ENCODE assay signal across 12 mouse cellular contexts in the genomic region with DNA sequence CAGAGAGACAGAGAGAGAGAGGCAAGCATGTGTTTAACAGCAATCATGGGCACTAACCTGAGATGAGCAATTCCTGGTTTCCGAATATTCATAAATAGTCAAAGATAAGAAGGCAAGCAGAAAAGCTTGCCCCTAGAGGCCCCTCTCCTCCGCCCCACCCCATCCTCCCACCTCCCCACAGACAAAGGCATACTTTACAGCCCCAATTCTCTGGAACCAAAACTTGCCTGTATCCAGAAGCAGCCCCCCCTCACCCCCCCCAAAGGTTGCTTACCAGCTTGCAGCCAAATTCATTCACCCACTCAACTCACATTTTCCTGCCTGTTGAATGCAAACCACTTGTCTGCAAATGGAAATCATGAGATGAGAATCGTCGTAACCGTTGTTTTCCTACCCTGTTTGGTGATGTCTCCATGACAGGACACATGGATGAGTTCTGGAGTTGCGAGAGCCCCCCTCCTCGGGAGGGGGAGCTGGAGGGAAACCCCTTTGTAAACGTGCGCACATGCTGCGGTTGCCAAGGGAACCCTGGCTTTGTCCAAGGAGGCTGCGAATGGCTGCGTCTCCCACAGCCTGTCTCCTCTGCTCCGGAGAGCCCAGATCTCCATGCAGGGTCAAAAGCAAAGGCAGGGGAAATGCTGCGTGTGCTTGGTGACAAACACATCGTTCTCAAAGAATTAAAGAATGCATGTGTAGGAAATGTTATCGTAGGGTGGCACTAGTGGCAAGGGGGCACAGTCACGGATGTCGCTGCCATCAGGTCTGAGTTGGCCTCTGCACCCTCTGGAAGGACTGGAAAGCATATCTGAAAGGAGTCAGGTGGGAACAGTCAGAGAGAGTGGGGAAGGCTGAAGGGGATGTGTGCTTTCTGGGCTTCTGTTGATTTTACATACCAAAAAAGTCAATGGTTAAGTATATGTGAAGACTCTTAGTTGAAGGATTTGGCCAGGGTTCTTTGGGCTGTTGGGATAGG.
DNase-seq lines count a peak whose midpoint lies in the region; ATAC-seq lines count a peak whose summit lies in the region.
"Had no signal": no experiment of that assay in that cellular context is flagged by ENCODE, and none has a peak within 500 bp of the region (broad histone marks: within the 10 kb centered on the region; RNA-seq: fewer than 3 reads in every experiment).

No protein-coding gene starts in this region.

- peak overlapping the region; percentile 36 for H3K4me2 ChIP-seq in hindbrain, embryonic 11.5 days (replicated peaks; ENCODE audit: low read depth, low read length)
- H3K4me2 ChIP-seq: lung, embryonic 15.5 days had no signal

- peak; percentile 64 for DNase-seq in heart, adult 11 months
- DNase-seq in heart, postnatal 14 days: no peak
- peak; percentile 37 for DNase-seq in brain, embryonic 18.5 days (ENCODE audit: low read depth, low spot score)
- DNase-seq in hindbrain, embryonic 11.5 days (ENCODE audit: low spot score): peak; percentile 79
- peak; percentile 29 for DNase-seq in neural tube, embryonic 10.5 days (ENCODE audit: extremely low spot score, low spot score)
- no peak for DNase-seq in gastrocnemius, adult 18-20 months (ENCODE audit: low spot score)
- no peak for DNase-seq in kidney, postnatal 36 days
- no peak for DNase-seq in yolk sac, embryonic 10.5 days (ENCODE audit: low spot score)
- DNase-seq: cerebellum, adult 11-12 months; gastrocnemius, postnatal 36 days; kidney, postnatal 14 days had no signal

- H3K9me3 ChIP-seq in hindbrain, embryonic 11.5 days (ENCODE audit: control insufficient read depth, low read length): no peaks in the 10 kb centered on the region
- H3K9me3 ChIP-seq: lung, embryonic 15.5 days had no signal

- intact Hi-C loops in heart, postnatal 14 days (cut with DNase I): no loop called here

- H3K4me1 ChIP-seq in hindbrain, embryonic 11.5 days (replicated peaks; ENCODE audit: control insufficient read depth, insufficient read depth, low read length): no peaks in the 10 kb centered on the region; the same call in 1 of the 2 replicates

- ATAC-seq in hindbrain, embryonic 11.5 days (ENCODE audit: low FRiP score): peak; percentile 90

- no peak overlapping the region for H3K27ac ChIP-seq in hindbrain, embryonic 11.5 days (ENCODE audit: low read depth, low read length)
- H3K27ac ChIP-seq: lung, embryonic 15.5 days had no signal

- no peaks in the 10 kb centered on the region for H3K36me3 ChIP-seq in hindbrain, embryonic 11.5 days (ENCODE audit: control insufficient read depth, insufficient read depth, low read length)
- H3K36me3 ChIP-seq: lung, embryonic 15.5 days had no signal

- 23% methylated on average over 18 of the region's 18 CpGs for WGBS in hindbrain, embryonic 11.5 days

- no peaks in the 10 kb centered on the region for H3K27me3 ChIP-seq in hindbrain, embryonic 11.5 days (ENCODE audit: control insufficient read depth, insufficient read depth, low read length)
- H3K27me3 ChIP-seq: lung, embryonic 15.5 days had no signal

- H3K9ac ChIP-seq in hindbrain, embryonic 11.5 days (ENCODE audit: low read depth, low read length): 0 out of 2 replicates have a peak overlapping the region, but pooled peaks have one; percentile 20
- H3K9ac ChIP-seq: lung, embryonic 15.5 days had no signal

- no peak overlapping the region; the same call in 1 of the 2 replicates for H3K4me3 ChIP-seq in hindbrain, embryonic 11.5 days (ENCODE audit: low read depth, low read length)
- H3K4me3 ChIP-seq: lung, embryonic 15.5 days had no signal

Comparison
In these comparisons a context has a peak if more than half of its experiments do, and no peak if none do; other contexts are left out.
1. DNase-seq: peak in heart, adult 11 months (single experiment), brain, embryonic 18.5 days (single experiment), hindbrain, embryonic 11.5 days (single experiment) and neural tube, embryonic 10.5 days (single experiment); none in heart, postnatal 14 days (0 of 2), gastrocnemius, adult 18-20 months (single experiment), kidney, postnatal 36 days (0 of 2) and yolk sac, embryonic 10.5 days (single experiment).